Mouse (Mus musculus) ZHBTc4 (cell line): ENCODE measurements around the gene Tmem30a.

Experiments used
- DNase-seq: peaks from one replicate; pipeline ENCODE4 v3.0.0-alpha.2; 2011; ENCODE audit warnings: low read depth, low spot score

Gene Tmem30a

GRCm38 (mm10) chr9:79795076-79795475 lies 1.8 kb upstream of the Tmem30a start:
- no peak for DNase-seq

GRCm38 (mm10) chr9:79785794-79786085 lies 7.6 kb downstream of the Tmem30a start:
- no peak for DNase-seq

- DNase-seq = no peak
Measured at GRCm38 (mm10) chr9:79784934-79785793, 8.1 kb downstream of the Tmem30a start.

GRCm38 (mm10) chr9:79784439-79784838 lies 8.9 kb downstream of the Tmem30a start:
- DNase-seq = no peak

DNA sequence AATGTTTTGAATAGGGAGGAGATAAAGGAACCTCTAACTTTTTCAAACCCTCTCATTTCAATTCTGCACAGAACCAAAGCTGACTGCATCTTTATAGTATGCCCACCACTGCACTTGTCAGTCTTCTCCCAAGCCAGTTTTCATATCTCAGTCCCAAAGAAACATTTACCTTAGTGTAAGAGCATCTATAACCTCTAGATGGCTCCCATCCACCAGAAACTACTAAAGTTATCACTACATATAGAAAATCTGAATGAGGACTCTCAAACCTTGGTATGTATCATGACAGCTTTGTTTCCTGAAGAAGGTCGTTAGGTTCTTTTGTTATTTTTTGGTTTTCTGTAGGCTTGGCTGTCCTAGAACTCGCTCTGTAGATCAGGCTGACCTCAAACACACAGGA lies 14.0 kb downstream of the Tmem30a start:
- no peak for DNase-seq

- DNase-seq = no peak
Measured at GRCm38 (mm10) chr9:79766991-79767545, 26.2 kb downstream of the Tmem30a start.

DNA sequence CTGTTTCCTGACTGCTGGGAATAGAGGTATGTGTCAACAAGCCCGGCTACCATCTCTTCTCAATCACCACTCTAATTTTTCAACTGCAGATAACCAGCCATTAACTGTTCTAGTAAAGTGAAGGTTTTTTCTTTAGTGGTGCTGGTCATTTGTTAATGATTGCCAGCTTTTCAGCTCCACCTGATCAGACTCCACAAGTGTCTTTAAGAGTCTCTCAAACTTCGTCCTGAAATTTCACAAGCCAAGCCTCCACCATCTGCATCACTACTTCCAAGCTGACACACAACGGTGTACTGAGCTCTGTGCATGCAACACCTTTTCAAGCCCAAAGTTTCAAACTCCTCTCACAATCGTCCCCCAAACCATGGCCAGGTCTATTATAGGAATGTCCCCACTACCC lies 28.0 kb downstream of the Tmem30a start:
- no peak for DNase-seq

- DNase-seq = no peak
Measured at GRCm38 (mm10) chr9:79762519-79762918, 30.8 kb downstream of the Tmem30a start.

DNA sequence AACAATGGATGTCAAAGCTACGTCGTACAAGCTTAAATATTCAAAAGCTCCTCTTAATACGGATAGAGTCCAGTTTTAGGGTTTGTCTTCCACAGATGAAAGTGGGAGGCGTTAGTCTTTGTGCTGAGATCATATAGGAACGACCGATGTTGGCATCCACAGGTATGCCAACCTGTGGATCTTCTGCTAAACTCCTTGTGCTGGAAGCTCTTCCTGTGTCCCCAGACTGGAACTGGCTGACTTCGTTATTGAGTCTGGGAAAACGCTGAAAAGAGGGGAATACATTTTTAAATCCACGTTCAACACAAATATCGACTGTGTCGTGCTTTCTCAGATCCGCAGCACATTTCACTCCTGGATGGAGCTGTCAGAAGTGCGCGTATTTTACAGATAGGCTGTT lies 33.2 kb downstream of the Tmem30a start:
- no peak for DNase-seq

DNA sequence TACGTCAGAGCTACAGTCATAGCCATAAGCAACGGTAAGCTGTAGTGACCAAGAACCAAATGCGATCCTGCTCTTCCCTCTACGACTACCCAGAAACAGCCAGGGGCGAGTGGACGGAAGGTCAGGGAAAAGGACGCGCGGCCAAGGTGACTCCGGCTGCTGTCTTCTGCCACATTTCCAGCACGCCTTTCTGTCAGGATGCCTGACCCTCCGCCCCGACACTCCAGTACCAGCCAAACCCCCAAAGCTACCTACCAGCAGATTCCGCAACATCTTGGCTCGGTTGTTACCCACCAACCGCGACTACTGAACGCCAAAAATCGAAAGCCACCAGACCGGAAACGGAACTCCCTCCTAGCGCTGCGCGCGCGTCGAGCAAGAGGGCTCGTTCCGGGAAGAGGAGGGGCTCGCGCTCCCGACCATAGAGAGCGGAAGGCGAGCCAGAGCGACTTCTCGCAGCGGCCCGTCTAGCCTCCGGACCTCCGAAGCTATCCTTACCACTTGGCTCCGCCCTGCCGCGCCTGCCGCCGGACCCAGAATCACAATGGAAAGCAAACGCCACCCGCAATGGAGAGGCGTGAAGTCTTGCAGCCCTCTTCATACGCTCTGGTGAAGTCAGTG lies 33.8 kb downstream of the Tmem30a start, which contains the start of gene Cox7a2:
Gene Cox7a2, minus strand, starts transcription at position 494 of the 621 bp plus-strand sequence.
- DNase-seq = peak; percentile 98

DNA sequence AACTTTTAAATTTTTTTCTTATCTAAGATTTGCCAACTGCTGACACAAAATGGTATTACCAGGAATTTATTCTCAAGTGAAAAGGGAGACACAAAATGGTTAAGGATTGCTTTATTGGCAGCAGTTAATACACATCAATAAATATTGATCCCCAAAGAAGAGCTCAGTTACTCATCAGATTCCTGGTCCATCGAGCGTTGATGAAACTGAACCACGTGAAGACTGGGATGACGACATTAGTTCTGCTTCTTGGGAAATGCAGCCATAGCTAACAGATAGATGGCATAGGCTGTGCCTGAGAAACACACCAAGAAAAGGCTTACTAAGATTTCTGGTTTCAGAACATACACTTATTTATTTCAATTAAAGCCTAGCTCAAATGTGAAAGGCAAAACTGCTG lies 38.0 kb downstream of the Tmem30a start:
- no peak for DNase-seq

GRCm38 (mm10) chr9:79751846-79752245 lies 41.5 kb downstream of the Tmem30a start:
- DNase-seq = peak; percentile 80

- no peak for DNase-seq
Measured at GRCm38 (mm10) chr9:79750709-79751108, 42.6 kb downstream of the Tmem30a start.

DNA sequence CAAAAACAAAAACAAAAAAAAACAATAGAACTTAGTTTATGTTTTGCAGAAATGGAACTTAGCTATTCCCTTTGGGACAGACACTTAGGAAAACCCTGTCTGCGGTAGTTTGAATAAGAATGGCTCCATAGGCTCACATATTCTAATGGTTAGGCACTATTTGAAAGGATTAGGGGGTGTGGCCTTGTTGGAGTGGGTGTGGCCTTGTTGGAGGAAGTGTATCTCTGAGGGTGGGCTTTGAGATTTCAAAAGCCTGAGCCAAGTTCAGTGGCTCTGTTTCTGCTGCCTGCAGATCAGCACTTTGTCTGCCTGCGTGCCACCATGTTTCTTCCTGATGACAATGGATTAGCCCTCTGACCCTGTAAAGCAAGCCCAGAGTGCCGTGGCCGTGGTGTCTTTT lies 48.3 kb downstream of the Tmem30a start:
- DNase-seq = peak; percentile 90

DNA sequence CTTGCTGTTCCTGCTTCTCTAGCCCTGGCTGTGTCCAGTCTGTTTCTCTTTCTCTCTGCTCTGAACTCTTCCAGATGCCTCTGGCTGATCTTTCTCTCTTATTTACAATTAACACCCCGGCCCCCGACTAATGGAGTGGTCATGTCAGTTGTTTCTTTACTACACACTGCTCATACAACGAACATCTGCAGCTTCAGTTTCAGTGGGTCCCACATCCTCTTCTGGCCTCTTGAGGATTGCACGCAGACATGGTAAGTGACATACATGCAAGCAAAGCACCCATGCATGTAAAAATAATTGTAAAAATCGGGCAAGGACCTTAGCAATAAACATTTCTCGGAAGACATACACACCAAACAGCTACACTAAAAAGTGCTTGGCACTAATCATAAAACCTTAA lies 57.7 kb downstream of the Tmem30a start:
- DNase-seq = no peak

DNA sequence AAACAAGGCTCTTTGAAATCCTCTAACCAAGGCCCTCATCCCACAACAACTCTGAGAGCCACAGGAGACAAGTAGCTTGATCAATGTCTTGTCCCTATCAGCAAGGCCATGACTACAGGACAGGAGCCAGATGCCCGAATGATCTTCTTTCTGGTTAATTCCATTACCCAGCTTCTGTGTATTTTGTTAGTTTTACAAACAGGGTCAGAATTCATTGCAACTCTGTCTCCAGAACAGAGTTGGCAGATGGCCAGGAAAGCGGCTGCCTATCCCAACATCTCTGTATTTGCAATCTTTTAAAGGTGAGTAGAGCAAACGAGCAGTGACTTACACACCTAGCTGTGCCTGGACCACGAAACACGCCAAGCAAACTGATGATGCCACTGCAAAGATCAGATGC lies 63.0 kb downstream of the Tmem30a start:
- DNase-seq = no peak

DNA sequence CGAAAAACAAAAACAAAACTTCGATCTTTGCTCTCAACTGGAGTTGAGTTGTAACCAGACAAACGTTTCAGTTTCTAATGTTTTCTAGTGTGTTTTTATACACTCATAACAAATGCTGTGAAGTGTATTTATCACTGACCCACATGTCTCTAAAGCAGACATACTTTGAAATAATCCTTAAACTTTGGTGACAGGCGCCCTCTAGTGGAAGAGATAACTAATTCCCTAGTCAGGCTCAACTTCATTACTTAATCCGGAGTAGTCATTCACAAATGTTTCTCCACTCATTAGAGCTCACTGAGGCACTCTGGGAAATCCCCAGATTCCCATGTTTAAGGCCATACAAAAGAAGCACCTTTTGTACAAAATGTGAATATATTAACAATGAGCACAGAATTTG lies 70.2 kb downstream of the Tmem30a start:
- DNase-seq = peak; percentile 73

DNA sequence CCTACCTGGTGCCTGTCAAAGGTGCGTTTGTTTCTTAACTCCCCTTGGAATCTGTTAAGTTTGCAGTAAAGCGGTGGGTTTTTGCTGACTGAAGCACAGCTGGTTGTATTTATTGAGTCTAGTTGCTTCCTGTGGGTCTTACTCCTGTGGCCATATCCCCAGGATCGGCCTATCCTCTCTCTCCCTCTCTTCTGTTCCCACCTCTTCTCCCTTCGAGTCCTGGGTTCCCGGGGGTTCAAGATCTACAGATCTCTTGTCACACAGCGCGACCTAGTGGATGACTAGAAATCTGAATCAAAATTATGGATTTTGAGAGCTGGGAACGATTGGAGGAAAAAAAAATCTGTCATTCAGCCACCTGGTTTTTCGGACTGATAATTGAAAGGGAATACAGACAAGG lies 72.3 kb downstream of the Tmem30a start:
- peak; percentile 62 for DNase-seq

DNA sequence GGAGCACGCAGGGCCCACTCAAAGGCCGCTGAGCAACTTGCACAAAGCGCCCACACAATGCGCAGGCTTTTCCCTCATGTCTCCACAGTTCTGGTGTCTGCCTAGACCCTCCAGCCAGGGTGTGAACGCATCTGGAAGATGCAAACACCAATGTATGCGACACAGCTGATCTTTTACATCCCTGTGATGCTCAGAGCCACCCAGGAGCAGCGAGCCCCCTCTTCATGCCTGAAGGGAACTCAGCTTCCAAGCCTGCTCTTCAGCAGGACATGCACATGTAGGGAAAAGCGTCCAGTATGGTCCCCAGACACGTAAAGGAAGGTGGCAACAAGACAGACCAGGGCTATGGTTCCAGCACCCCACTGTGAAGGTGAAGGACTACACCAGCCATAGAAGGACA lies 73.2 kb downstream of the Tmem30a start:
- peak; percentile 19 for DNase-seq

GRCm38 (mm10) chr9:79719451-79719850 lies 73.9 kb downstream of the Tmem30a start:
- peak; percentile 53 for DNase-seq
